Mouse (Mus musculus): ENCODE measurements around the gene Lekr1.

Lekr1 gene

DNA sequence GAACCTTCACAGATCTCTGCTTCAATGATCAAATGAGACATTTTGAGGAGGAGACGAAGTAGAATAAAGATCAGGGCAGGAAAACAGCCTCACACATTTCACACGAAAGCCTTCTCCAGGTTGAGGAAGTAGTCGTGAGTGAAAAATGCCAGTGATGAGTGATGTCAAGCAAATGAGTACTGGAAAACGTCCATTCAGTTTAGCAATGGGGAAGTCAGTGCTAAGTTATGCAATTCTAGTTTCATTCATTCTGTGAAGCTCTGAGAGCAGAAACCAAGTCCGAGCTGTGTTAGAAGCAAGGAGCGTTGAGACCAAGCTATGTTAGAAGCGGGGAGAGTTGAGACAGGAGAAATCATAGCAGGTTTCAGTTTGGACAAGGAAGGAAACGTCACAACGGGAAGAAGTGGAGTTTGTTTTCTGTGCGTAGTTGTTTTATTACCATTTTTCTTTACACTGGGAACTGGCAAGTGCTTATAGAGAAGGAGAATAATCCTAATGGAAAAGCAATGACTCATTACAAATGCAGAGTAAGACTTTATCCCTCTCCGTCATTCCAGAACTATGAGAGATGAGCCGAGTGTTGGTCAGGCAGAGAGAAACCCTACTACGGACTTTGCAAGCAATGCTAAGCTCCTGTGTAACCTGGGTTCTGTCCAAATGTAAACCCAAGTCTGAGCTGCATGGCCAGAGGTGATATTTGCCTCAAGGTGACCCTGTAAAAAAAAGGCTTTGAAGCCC lies 207.2 kb downstream of the Lekr1 start:
- no peak for DNase-seq (ENCODE audit: low spot score)
